ENCODE assay signal across 30 mouse cellular contexts in the genomic region with DNA sequence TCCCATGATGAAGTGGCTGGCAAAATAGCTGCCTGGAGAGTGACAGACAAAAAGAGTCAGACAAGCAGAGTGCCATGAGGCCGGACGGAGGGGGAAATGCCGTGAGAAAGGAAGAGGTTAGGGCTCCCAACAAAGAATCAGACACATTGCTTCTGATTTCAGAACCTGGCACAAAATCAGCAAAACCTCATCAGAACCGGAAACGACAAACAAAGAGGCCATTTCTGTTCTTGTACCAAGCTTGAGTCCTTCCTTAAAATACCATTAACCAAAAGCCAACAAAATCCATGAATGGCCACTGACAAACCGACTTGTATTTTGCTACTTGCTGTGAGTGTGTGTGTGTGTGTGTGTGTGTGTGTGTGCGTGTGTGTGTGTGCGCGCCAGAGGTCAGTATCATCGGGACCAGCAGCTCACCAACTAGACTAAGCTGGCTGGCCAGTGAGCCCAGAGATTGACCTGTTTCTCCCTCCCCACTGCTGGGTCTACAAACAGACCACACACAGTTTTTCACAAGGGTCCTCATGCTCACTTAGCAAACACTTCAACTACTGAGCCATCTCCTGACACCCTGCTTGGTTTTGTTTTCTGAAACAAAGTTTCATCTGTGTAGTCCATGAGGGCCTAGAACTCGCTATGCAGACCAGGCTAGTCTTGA. TPM values are rescaled to one million over a fixed set of nuclear protein-coding genes. Genes with fewer than 3 reads are reported as not detected.
DNase-seq lines count a peak whose midpoint lies in the region; ATAC-seq and TF ChIP-seq lines count a peak whose summit lies in the region.
"Had no signal": no experiment of that assay in that cellular context is flagged by ENCODE, and none has a peak within 500 bp of the region (broad histone marks: within the 10 kb centered on the region; RNA-seq: fewer than 3 reads in every experiment).

No protein-coding gene starts in this region.

- 91% methylated on average over 11 of the region's 11 CpGs for WGBS in hindbrain, embryonic 13.5 days
- WGBS in hindbrain, embryonic 11.5 days, result 89% methylated on average over 11 of the region's 11 CpGs
- 81% methylated on average over 11 of the region's 11 CpGs for WGBS in liver, adult 2 months
- WGBS in liver, postnatal 0 days (ENCODE audit: insufficient replicate concordance), result 85% methylated on average over 11 of the region's 11 CpGs

- H3K79me2 ChIP-seq in liver, adult 2 months (ENCODE audit: control insufficient read depth, insufficient read depth, low read length), result no peaks in the 10 kb centered on the region

- TF ChIP-seq EP300 in liver, postnatal 0 days (IDR thresholded peaks at IDR 0.05; ENCODE audit: low read depth), result no peak

- H3K4me1 ChIP-seq in hindbrain, embryonic 13.5 days (replicated peaks), result peaks cover 17% of the 10 kb centered on the region
- H3K4me1 ChIP-seq in hindbrain, embryonic 11.5 days (replicated peaks; ENCODE audit: control insufficient read depth, insufficient read depth, low read length), result no peaks in the 10 kb centered on the region
- no peaks in the 10 kb centered on the region; the same call in 1 of the 2 replicates for H3K4me1 ChIP-seq in liver, adult 2 months (ENCODE audit: control insufficient read depth, insufficient read depth, low read length)
- H3K4me1 ChIP-seq in liver, postnatal 0 days (ENCODE audit: insufficient read depth), result no peaks in the 10 kb centered on the region
- peaks cover 12% of the 10 kb centered on the region; the same call in 1 of the 2 replicates for H3K4me1 ChIP-seq in brown adipose tissue, adult 24 weeks (ENCODE audit: control insufficient read depth, insufficient read depth, insufficient read length, low read length)
- H3K4me1 ChIP-seq: limb, embryonic 15.5 days; midbrain, embryonic 12.5 days had no signal

- peaks cover 14% of the 10 kb centered on the region for H3K36me3 ChIP-seq in hindbrain, embryonic 13.5 days
- H3K36me3 ChIP-seq in hindbrain, embryonic 11.5 days (ENCODE audit: control insufficient read depth, insufficient read depth, low read length), result no peaks in the 10 kb centered on the region
- H3K36me3 ChIP-seq in liver, adult 2 months (ENCODE audit: control insufficient read depth, insufficient read depth, low read length), result no peaks in the 10 kb centered on the region
- H3K36me3 ChIP-seq in liver, postnatal 0 days (replicated peaks; ENCODE audit: insufficient read depth, low read length), result peaks cover 19% of the 10 kb centered on the region

- no peaks in the 10 kb centered on the region for H3K9me3 ChIP-seq in hindbrain, embryonic 13.5 days
- H3K9me3 ChIP-seq in hindbrain, embryonic 11.5 days (ENCODE audit: control insufficient read depth, low read length), result no peaks in the 10 kb centered on the region
- H3K9me3 ChIP-seq in liver, postnatal 0 days (ENCODE audit: low read length), result no peaks in the 10 kb centered on the region
- H3K9me3 ChIP-seq: limb, embryonic 15.5 days; midbrain, embryonic 12.5 days; neural tube, embryonic 13.5 days had no signal

- no peak overlapping the region for H3K4me3 ChIP-seq in hindbrain, embryonic 13.5 days
- H3K4me3 ChIP-seq in hindbrain, embryonic 11.5 days (ENCODE audit: low read depth, low read length), result no peak overlapping the region
- H3K4me3 ChIP-seq in liver, adult 2 months (ENCODE audit: insufficient read depth, low read depth, low read length), result no peak overlapping the region
- no peak overlapping the region for H3K4me3 ChIP-seq in liver, postnatal 0 days (ENCODE audit: low read depth, low read length)
- H3K4me3 ChIP-seq in brown adipose tissue, adult 24 weeks (ENCODE audit: insufficient read depth, low read depth, low read length), result peak overlapping the region; percentile 7; the same call in 1 of the 2 replicates
- H3K4me3 ChIP-seq: erythroblast, embryonic 14.5 days; limb, embryonic 15.5 days; midbrain, embryonic 12.5 days; myocyte; neural tube, embryonic 13.5 days had no signal

- H3K9ac ChIP-seq in hindbrain, embryonic 13.5 days, result 0 out of 2 replicates have a peak overlapping the region, but pooled peaks have one; percentile 13
- H3K9ac ChIP-seq in hindbrain, embryonic 11.5 days (ENCODE audit: low read depth, low read length), result no peak overlapping the region
- no peak overlapping the region for H3K9ac ChIP-seq in liver, adult 2 months (ENCODE audit: low read depth, low read length)
- no peak overlapping the region for H3K9ac ChIP-seq in liver, postnatal 0 days (replicated peaks)
- H3K9ac ChIP-seq: hindbrain, embryonic 14.5 days; limb, embryonic 15.5 days; liver, embryonic 14.5 days; lung, embryonic 14.5 days; midbrain, embryonic 12.5 days; neural tube, embryonic 13.5 days had no signal

- H3K4me2 ChIP-seq in hindbrain, embryonic 13.5 days, result no peak overlapping the region
- H3K4me2 ChIP-seq in hindbrain, embryonic 11.5 days (replicated peaks; ENCODE audit: low read depth, low read length), result no peak overlapping the region
- H3K4me2 ChIP-seq in liver, postnatal 0 days (ENCODE audit: low read depth, low read length), result no peak overlapping the region
- H3K4me2 ChIP-seq: heart, embryonic 11.5 days; hindbrain, embryonic 14.5 days; limb, embryonic 15.5 days; lung, embryonic 14.5 days; midbrain, embryonic 12.5 days; neural tube, embryonic 13.5 days had no signal

- H3K27ac ChIP-seq in hindbrain, embryonic 13.5 days, result no peak overlapping the region
- no peak overlapping the region for H3K27ac ChIP-seq in hindbrain, embryonic 11.5 days (ENCODE audit: low read depth, low read length)
- peak overlapping the region; percentile 45 for H3K27ac ChIP-seq in liver, adult 2 months (replicated peaks; ENCODE audit: insufficient read depth, low read depth, low read length)
- no peak overlapping the region for H3K27ac ChIP-seq in liver, postnatal 0 days (ENCODE audit: low read depth)
- peak overlapping the region; percentile 83 for H3K27ac ChIP-seq in brown adipose tissue, adult 24 weeks (replicated peaks; ENCODE audit: low read depth, low read length)
- H3K27ac ChIP-seq: hindbrain, embryonic 14.5 days; limb, embryonic 15.5 days; liver, embryonic 14.5 days; midbrain, embryonic 12.5 days; neural tube, embryonic 13.5 days had no signal

- TF ChIP-seq POLR2A in liver, adult 2 months (IDR thresholded peaks at IDR 0.05; ENCODE audit: extremely low read depth, insufficient read depth, low read length), result no peak

- no peak for TF ChIP-seq CTCF in liver, adult 2 months (IDR thresholded peaks at IDR 0.05; ENCODE audit: low read depth, low read length)
- no peak for TF ChIP-seq CTCF in liver, postnatal 0 days (IDR thresholded peaks at IDR 0.05; ENCODE audit: low read depth)

- no peaks in the 10 kb centered on the region for H3K27me3 ChIP-seq in hindbrain, embryonic 13.5 days
- H3K27me3 ChIP-seq in hindbrain, embryonic 11.5 days (ENCODE audit: control insufficient read depth, insufficient read depth, low read length), result no peaks in the 10 kb centered on the region
- H3K27me3 ChIP-seq in liver, adult 2 months (ENCODE audit: control insufficient read depth, insufficient read depth, low read length), result no peaks in the 10 kb centered on the region
- H3K27me3 ChIP-seq in liver, postnatal 0 days (ENCODE audit: insufficient read depth, low read length), result no peaks in the 10 kb centered on the region
- H3K27me3 ChIP-seq: limb, embryonic 15.5 days; midbrain, embryonic 12.5 days; neural tube, embryonic 13.5 days had no signal

- no peak for DNase-seq in hindbrain, embryonic 11.5 days (ENCODE audit: low spot score)
- DNase-seq in liver, adult 2 months (ENCODE audit: extremely low read depth, low read depth, low spot score), result no peak
- no peak for DNase-seq in liver, postnatal 0 days
- DNase-seq in CD4-positive helper T cell, adult 2 months (ENCODE audit: low read depth, low spot score), result peak; percentile 30
- DNase-seq: adrenal gland, adult 2 months; cerebellum, adult 9-10 months; embryo, embryonic 11 days; heart, postnatal 36 days; kidney, adult 11 months; kidney, postnatal 25 days; layer of hippocampus, postnatal 36 days; left cerebral cortex, postnatal 4 days; lung, embryonic 14.5 days; right cerebral cortex, postnatal 4 days; thymus, adult 2 months; thymus, postnatal 36 days had no signal

- ATAC-seq in hindbrain, embryonic 13.5 days (ENCODE audit: low FRiP score), result no peak
- ATAC-seq in hindbrain, embryonic 11.5 days (ENCODE audit: low FRiP score), result no peak
- ATAC-seq in liver, postnatal 0 days, result no peak
- no peak for ATAC-seq in granulocyte monocyte progenitor cell, adult 5-6 weeks (replicated peaks; ENCODE audit: poor library complexity, severe bottlenecking)
- ATAC-seq: activated CD4-positive, CD25-positive, alpha-beta regulatory T cell, adult 4 months; forebrain, embryonic 16.5 days; inflammation-experienced regulatory T-cells, adult 6 months had no signal

RNA-seq across cellular contexts. Expression of gene Rnf157, which starts 16.4 kb away (rescaled TPM):
- 35.0 and 39.6 TPM in 2 replicates for polyA plus RNA-seq in hindbrain, embryonic 13.5 days (2015; fragmentation: Nextera tagmentation; extraction: Ambion mirVana)
- polyA plus RNA-seq in hindbrain, embryonic 11.5 days (2014; fragmentation: Nextera tagmentation; extraction: Ambion mirVana), result 16.0 and 23.1 TPM in 2 replicates
- total RNA-seq in liver, adult 2 months (2014; rRNA removed), result 1.0 and 1.3 TPM in 2 replicates
- polyA plus RNA-seq in liver, adult 2 months (2012; rRNA removed), result 0.75 and 0.87 TPM in 2 replicates
- polyA plus RNA-seq in liver, postnatal 0 days (2015; fragmentation: Nextera tagmentation; extraction: Ambion mirVana), result 1.5 and 2.2 TPM in 2 replicates
- 0.67 TPM in 1 of 2 replicates, not detected in the other for polyA plus RNA-seq in brown adipose tissue, adult 24 weeks (2012; ENCODE audit: insufficient read depth, insufficient read length, missing spikeins)
- 13.9 and 19.5 TPM in 2 replicates for total RNA-seq in granulocyte monocyte progenitor cell, adult 5-6 weeks (2014; fragmentation: Nextera tagmentation)
- 5.9 and 7.5 TPM in 2 replicates for total RNA-seq in granulocyte monocyte progenitor cell, adult 5-6 weeks (2017)
- polyA plus RNA-seq: erythroblast, embryonic 14.5 days had no signal

RNA-seq across cellular contexts. Expression of gene Ubald2, which starts 37.5 kb away (rescaled TPM):
- polyA plus RNA-seq in hindbrain, embryonic 13.5 days (2015; fragmentation: Nextera tagmentation; extraction: Ambion mirVana), result 43.6 and 44.5 TPM in 2 replicates
- polyA plus RNA-seq in hindbrain, embryonic 11.5 days (2014; fragmentation: Nextera tagmentation; extraction: Ambion mirVana), result 77.9 and 81.2 TPM in 2 replicates
- 16.1 and 16.6 TPM in 2 replicates for total RNA-seq in liver, adult 2 months (2014; rRNA removed)
- 45.7 and 72.0 TPM in 2 replicates for polyA plus RNA-seq in liver, adult 2 months (2012; rRNA removed)
- 29.2 and 29.8 TPM in 2 replicates for polyA plus RNA-seq in liver, postnatal 0 days (2015; fragmentation: Nextera tagmentation; extraction: Ambion mirVana)
- 29.8 and 38.4 TPM in 2 replicates for polyA plus RNA-seq in brown adipose tissue, adult 24 weeks (2012; ENCODE audit: insufficient read depth, insufficient read length, missing spikeins)
- total RNA-seq in granulocyte monocyte progenitor cell, adult 5-6 weeks (2014; fragmentation: Nextera tagmentation), result 49.9 and 62.5 TPM in 2 replicates
- 45.8 and 46.4 TPM in 2 replicates for total RNA-seq in granulocyte monocyte progenitor cell, adult 5-6 weeks (2017)

Comparison
In these comparisons a context has a peak if more than half of its experiments do, and no peak if none do; other contexts are left out.
1. H3K27ac ChIP-seq: peak in liver, adult 2 months (single experiment) and brown adipose tissue, adult 24 weeks (single experiment); none in hindbrain, embryonic 13.5 days (single experiment), hindbrain, embryonic 11.5 days (single experiment) and liver, postnatal 0 days (single experiment).